Mouse (Mus musculus) liver, adult 2 months (tissue): ENCODE results near the gene Cela2a. TPM values are rescaled to one million over a fixed set of nuclear protein-coding genes. Genes with fewer than 3 reads are reported as not detected.

Experiments
- DNase-seq: peaks from one replicate; pipeline ENCODE4 v3.0.0-alpha.2; 2011; ENCODE audit warnings: low read depth, low spot score; ENCODE audit errors: extremely low read depth
- H3K27ac ChIP-seq: fragments of 200-500 bp; replicated peaks from 2 replicates; pipeline ENCODE4 v1.5.1; 2012; ENCODE audit warnings: low read depth, mild to moderate bottlenecking, control low read depth, inconsistent platforms, low read length; ENCODE audit not compliant: insufficient read depth
- H3K27me3 ChIP-seq: fragments of 200-500 bp; 2 replicates; pipeline ENCODE4 v1.6.1; 2012; ENCODE audit warnings: mild to moderate bottlenecking, moderate library complexity, low read length, inconsistent platforms; ENCODE audit not compliant: control insufficient read depth, insufficient read depth
- H3K36me3 ChIP-seq: fragments of 200-500 bp; 2 replicates; pipeline ENCODE4 v1.6.1; 2012; ENCODE audit warnings: low read length, inconsistent platforms; ENCODE audit not compliant: control insufficient read depth, insufficient read depth
- H3K4me1 ChIP-seq: fragments of 200-500 bp; 2 replicates; pipeline ENCODE4 v1.6.1; 2011; ENCODE audit warnings: low read length; ENCODE audit not compliant: control insufficient read depth, insufficient read depth
- H3K4me3 ChIP-seq: fragments of 200-500 bp; 2 replicates; pipeline ENCODE4 v1.5.1; 2011; ENCODE audit warnings: low read depth, mild to moderate bottlenecking, control low read depth, low read length, moderate library complexity; ENCODE audit not compliant: insufficient read depth
- H3K79me2 ChIP-seq: fragments of 200-500 bp; 2 replicates; pipeline ENCODE4 v1.6.1; 2012; ENCODE audit warnings: inconsistent platforms, mild to moderate bottlenecking, low read length, moderate library complexity; ENCODE audit not compliant: control insufficient read depth, insufficient read depth
- H3K9ac ChIP-seq: fragments of 200-500 bp; 2 replicates; pipeline ENCODE4 v1.6.1; 2012; ENCODE audit warnings: low read depth, mild to moderate bottlenecking, control low read depth, inconsistent platforms, low read length
- CTCF ChIP-seq: fragments of 200-500 bp; IDR thresholded peaks from 2 replicates; pipeline ENCODE4 v1.5.1; 2011; ENCODE audit warnings: low read depth, low read length, control low read depth
- POLR2A ChIP-seq: fragments of 200-500 bp; IDR thresholded peaks from 2 replicates; pipeline ENCODE4 v1.6.1; 2011; ENCODE audit warnings: low read length, control low read depth; ENCODE audit not compliant: insufficient read depth; ENCODE audit errors: extremely low read depth
- WGBS: fragments of 180-500 bp; shearing (Covaris S2); methylation state at CpG from one replicate; pipeline ENCODE4 v1.1.7; 2018; 5-methylcytosine and 5-hydroxymethylcytosine counted together
- polyA plus RNA-seq: library from polyadenylated mRNA; depleted of rRNA; stranded (reverse); fragments of >200 nt; gene quantifications from 2 replicates; pipeline ENCODE4 v1.2.3, GENCODE M21; 2012
- total RNA-seq: library from RNA; depleted of rRNA; stranded (reverse); fragments of >200 nt; gene quantifications from 2 replicates; pipeline ENCODE4 v1.2.3, GENCODE M21; 2014

Gene Cela2a
- total and polyA plus RNA-seq, 2 experiments: 4.8 to 238 TPM

DNA sequence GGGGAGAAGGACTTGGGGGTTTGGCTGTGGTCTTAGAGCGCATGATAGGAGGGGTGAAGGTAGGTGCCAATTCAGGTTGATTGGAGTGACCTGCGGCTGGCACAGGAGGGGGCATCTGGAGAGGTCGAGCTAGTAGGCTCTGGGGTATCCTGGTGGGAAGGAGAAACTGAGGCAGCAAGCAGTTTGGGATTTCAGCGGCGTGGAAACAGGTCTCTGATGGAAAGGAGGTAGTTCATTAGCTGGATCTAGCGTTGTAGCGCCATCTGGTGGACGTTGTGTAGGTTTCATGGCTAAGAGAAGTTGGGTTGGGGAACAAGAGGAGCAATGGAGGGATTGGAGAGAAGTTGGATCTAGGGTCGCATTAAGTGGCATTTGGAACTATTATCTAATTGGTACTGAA, 27.5 kb upstream of the Cela2a start:
- 64% methylated on average over 9 of the region's 9 CpGs for WGBS
- Histone ChIP-seq H3K36me3 (no peaks in the 10 kb centered on the region), H3K79me2 (no peaks in the 10 kb centered on the region), H3K4me1 (peaks cover 3% of the 10 kb centered on the region; the same call in 1 of the 2 replicates), H3K4me3 (no peak overlapping the region), H3K27me3 (no peaks in the 10 kb centered on the region), H3K27ac (no peak overlapping the region), H3K9ac (no peak overlapping the region)
- peak; percentile 57 for DNase-seq
- TF ChIP-seq POLR2A: no peak
- TF ChIP-seq CTCF: peak; percentile 53; the same call in 1 of the 2 replicates

DNA sequence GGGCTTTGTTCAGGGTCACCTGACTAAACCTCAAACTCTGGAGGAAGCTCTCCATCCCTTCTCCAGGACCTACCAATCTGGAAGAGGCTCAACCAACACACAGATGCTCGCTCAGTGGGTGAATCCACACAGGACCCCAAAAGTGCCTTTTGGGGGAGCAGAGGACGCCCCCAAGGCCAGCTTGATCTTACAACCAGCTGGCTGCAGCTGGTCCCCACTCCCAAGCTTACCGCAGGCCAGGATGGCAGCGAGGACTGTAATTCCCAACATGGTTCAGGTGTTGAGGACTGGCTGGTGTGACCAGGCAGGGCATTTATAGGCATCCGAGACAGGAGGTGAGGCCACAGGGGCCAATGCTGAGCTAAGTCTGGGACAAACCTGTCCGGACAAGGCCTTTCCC, 20.0 kb upstream of the Cela2a start, which contains the start of gene Ctrc:
Gene Ctrc, minus strand, starts transcription at position 361 of the 400 bp plus-strand sequence.
- Histone ChIP-seq H3K36me3 (no peaks in the 10 kb centered on the region), H3K4me3 (no peak within 1 kb of the TSS), H3K79me2 (no peaks in the 10 kb centered on the region), H3K27me3 (no peaks in the 10 kb centered on the region), H3K4me1 (no peaks in the 10 kb centered on the region), H3K27ac (no peak within 1 kb of the TSS), H3K9ac (no peak within 1 kb of the TSS)
- DNase-seq: no peak
- WGBS: 80% methylated on average over 6 of the region's 6 CpGs
- no peak for TF ChIP-seq CTCF
- no peak for TF ChIP-seq POLR2A

DNA sequence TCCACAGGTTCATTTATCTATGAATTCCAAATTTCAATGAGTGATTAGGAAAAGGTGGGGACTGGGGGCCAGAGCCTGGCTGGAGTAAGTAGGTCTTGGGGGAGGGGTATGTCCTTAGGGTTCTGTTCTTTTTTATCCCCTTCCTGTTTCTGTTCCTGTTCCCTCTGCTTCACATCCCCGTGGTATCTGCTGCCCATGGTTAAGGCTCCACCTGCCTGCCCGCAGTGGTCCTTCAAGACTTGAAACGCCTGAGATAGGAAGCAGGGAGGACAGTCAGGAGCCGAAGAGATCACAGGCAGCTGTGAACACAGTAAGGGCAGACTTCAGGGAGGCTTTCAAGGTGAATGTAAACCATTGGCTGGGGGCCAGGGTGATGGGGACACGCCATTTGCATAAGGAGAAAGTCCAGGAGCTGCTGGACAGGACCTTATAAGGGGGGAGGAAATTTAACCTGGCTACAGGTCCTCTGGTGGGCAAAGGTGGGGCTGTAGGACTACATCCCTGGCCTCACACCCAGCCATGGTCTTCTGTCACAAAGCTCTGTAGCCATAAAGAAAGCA, 8.7 kb upstream of the Cela2a start:
- no peak overlapping the region for H3K4me3 ChIP-seq
- no peak for DNase-seq
- TF ChIP-seq CTCF (no peak), POLR2A (no peak)
- H3K27me3 ChIP-seq: no peaks in the 10 kb centered on the region
- H3K4me1 ChIP-seq: no peaks in the 10 kb centered on the region; the same call in 1 of the 2 replicates
- H3K27ac ChIP-seq: no peak overlapping the region
- no peaks in the 10 kb centered on the region for H3K79me2 ChIP-seq
- 42% methylated on average over 5 of the region's 5 CpGs for WGBS
- H3K36me3 ChIP-seq: no peaks in the 10 kb centered on the region
- H3K9ac ChIP-seq: no peak overlapping the region

DNA sequence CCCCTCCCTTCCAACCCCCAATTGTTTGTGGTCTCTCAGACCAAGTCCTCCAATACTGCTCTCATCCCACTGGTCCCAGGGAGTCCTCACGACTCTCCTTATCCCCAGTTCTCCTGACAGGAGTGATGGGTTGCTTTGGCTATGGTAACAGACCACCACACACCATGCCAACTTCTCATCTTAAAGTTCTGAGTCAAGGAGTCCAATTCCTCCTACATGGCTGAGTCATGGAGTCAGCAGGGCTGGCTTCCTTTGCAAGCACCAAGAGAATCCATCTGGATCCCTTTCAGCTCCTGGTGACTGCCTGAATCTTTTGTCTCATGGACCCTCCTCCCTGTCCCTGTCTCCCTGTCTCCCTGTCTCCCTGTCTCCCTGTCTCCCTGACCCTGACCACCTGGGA, 8.0 kb upstream of the Cela2a start:
- no peaks in the 10 kb centered on the region for H3K27me3 ChIP-seq
- no peak for DNase-seq
- 62% methylated on average over 1 of the region's 1 CpGs for WGBS
- H3K4me3 ChIP-seq: no peak overlapping the region
- no peaks in the 10 kb centered on the region for H3K36me3 ChIP-seq
- no peaks in the 10 kb centered on the region; the same call in 1 of the 2 replicates for H3K4me1 ChIP-seq
- no peak overlapping the region for H3K27ac ChIP-seq
- H3K9ac ChIP-seq: no peak overlapping the region
- no peak for TF ChIP-seq CTCF
- TF ChIP-seq POLR2A: no peak
- no peaks in the 10 kb centered on the region for H3K79me2 ChIP-seq

DNA sequence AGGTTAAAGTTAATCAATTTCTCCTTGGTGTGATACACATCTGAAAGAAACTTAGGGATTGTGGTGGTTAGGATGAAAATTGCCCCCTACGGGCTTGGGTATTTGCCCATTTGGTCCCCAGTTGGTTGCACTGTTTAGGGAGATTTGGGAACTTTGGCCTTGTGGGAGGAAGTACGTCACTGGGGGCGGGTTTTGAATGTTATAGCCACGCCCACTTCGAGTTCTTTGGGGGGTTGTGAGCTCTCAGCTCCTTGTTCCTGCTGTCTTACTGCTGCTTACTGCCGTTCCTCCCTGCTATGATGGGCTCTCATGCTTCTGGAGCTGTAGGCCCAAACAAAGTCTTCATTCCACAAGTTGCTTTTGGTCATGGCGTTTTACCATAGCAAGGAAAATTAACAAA, 5.4 kb upstream of the Cela2a start:
- H3K9ac ChIP-seq: no peak overlapping the region
- H3K27ac ChIP-seq: no peak overlapping the region
- WGBS: 76% methylated on average over 7 of the region's 7 CpGs
- H3K36me3 ChIP-seq: no peaks in the 10 kb centered on the region
- DNase-seq: no peak
- TF ChIP-seq POLR2A: no peak
- no peak for TF ChIP-seq CTCF
- H3K4me1 ChIP-seq: no peaks in the 10 kb centered on the region; the same call in 1 of the 2 replicates
- H3K4me3 ChIP-seq: no peak overlapping the region
- H3K79me2 ChIP-seq: no peaks in the 10 kb centered on the region
- no peaks in the 10 kb centered on the region for H3K27me3 ChIP-seq

DNA sequence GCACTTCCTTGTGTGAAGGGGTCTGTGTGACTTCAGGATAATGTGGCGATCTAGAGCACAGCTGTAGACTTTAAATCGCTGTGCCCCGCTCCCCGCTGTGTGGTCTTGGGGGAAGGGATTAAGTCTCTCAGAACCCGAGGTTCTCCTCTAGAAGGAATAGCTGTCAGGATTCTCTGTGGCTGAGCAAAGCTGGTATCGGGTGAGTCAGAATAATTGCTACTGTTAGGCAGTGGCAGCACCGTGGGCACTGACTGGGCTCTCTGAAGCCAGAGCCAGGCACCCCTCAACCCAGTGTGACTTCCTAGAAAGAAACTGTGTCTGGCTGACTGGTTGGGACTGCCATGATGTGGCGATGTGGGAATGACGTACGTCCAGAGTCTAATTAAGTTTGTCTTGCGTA, 4.4 kb upstream of the Cela2a start:
- Histone ChIP-seq H3K36me3 (no peaks in the 10 kb centered on the region), H3K79me2 (no peaks in the 10 kb centered on the region), H3K4me3 (no peak overlapping the region), H3K27ac (no peak overlapping the region), H3K4me1 (no peaks in the 10 kb centered on the region; the same call in 1 of the 2 replicates), H3K27me3 (no peaks in the 10 kb centered on the region), H3K9ac (no peak overlapping the region)
- TF ChIP-seq CTCF (no peak), POLR2A (no peak)
- WGBS: 79% methylated on average over 11 of the region's 11 CpGs
- DNase-seq: no peak
